Mouse (Mus musculus) kidney, adult 2 months (tissue): ENCODE measurements at regions not wholly inside any gene's neighbourhood (a gene's known extent, or its start where the extent isn't known, plus 50 kb on each side); places are given as distances from the start of the nearest gene placed in this dataset.

Experiments used
- DNase-seq: peaks from one replicate; pipeline ENCODE4 v3.0.0; 2021
- H3K27ac ChIP-seq: fragments of 200-500 bp; 2 replicates; pipeline ENCODE4 v1.5.1; 2012; ENCODE audit warnings: low read depth, low read length, control low read depth, inconsistent platforms; ENCODE audit not compliant: insufficient read depth
- H3K27me3 ChIP-seq: fragments of 200-500 bp; replicated peaks from 2 replicates; pipeline ENCODE4 v1.6.1; 2012; ENCODE audit warnings: mild to moderate bottlenecking, moderate library complexity, low read length, inconsistent platforms; ENCODE audit not compliant: control insufficient read depth, insufficient read depth
- H3K36me3 ChIP-seq: fragments of 200-500 bp; 2 replicates; pipeline ENCODE4 v1.6.1; 2012; ENCODE audit warnings: mild to moderate bottlenecking, moderate library complexity, low read length, inconsistent platforms; ENCODE audit not compliant: control insufficient read depth, insufficient read depth
- H3K4me1 ChIP-seq: fragments of 200-500 bp; 2 replicates; pipeline ENCODE4 v1.6.1; 2011; ENCODE audit warnings: low read length; ENCODE audit not compliant: control insufficient read depth, insufficient read depth
- H3K4me3 ChIP-seq: fragments of 200-500 bp; 2 replicates; pipeline ENCODE4 v1.5.1; 2011; ENCODE audit warnings: mild to moderate bottlenecking, low read depth, low read length, control low read depth; ENCODE audit not compliant: insufficient read depth
- CTCF ChIP-seq: fragments of 200-500 bp; conservative IDR thresholded peaks from 2 replicates; pipeline ENCODE4 v1.5.1; 2011; ENCODE audit warnings: low read depth, mild to moderate bottlenecking, control low read depth, low read length, moderate library complexity, mixed read lengths; ENCODE audit not compliant: insufficient read depth, insufficient read length
- POLR2A ChIP-seq: fragments of 200-500 bp; IDR thresholded peaks from one replicate; pipeline ENCODE4 v1.6.1; 2011; ENCODE audit warnings: low read depth, low read length, control low read depth
- WGBS: fragments of 180-500 bp; shearing (Covaris S2); methylation state at CpG from one replicate; pipeline ENCODE4 v1.1.7; 2018; 5-methylcytosine and 5-hydroxymethylcytosine counted together

DNA sequence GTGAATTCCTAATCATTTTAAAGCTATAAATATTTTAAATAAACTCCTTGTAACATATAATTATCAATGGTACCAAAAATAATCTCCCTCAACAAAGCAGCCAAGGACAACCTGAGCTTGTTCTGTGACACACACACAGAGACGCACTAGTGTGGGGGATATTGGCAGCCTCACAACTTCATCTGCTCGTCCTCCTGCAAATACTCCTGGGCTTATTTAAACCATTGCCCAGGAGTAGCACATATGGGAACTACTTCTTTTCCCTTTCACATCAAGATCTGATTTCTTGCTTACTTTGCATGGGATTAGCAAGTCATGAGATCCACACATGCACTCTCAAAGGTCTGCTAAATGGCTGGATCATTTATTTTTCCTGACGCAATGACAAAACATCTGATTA, 277.7 kb upstream of the Lmcd1 start:
- Histone ChIP-seq H3K36me3 (no peaks in the 10 kb centered on the region), H3K27ac (no peak overlapping the region), H3K27me3 (no peaks in the 10 kb centered on the region), H3K4me1 (no peaks in the 10 kb centered on the region), H3K4me3 (no peak overlapping the region)
- WGBS, result 81% methylated on average over 3 of the region's 3 CpGs
- no peak for DNase-seq
- no peak for TF ChIP-seq CTCF
- no peak for TF ChIP-seq POLR2A

DNA sequence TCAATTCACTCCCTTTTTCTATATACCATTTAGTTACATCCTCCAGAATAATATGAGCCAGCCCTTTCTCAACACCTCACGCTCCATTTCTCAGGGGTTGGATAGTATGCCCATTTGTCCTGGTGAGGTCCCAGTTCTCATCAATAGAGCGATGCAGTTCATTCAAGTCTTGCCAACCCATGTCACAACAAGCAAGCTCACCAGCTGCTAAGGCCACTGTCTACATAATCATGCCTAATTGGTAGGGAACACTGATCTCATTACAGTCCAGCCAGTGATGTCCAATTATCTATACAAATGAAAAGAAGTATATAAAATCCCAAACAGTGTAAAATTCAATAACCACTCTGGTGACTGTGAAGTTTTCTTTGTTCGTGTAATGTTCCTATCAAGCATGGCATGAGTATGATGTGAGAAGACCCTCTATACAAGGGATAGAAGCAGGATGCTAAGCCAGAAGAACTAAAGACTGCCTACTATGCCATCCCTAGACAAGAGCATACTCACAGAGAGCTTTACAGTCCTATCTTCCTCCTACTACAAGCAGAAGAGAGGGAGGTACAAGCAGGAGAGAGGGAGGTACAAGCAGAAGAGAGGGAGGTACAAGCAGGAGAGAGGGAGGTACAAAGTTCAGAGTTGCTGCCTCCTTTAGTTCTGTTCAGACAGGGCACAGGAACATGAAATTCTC, 269.6 kb upstream of the Lmcd1 start:
- DNase-seq, result no peak
- TF ChIP-seq POLR2A (no peak), CTCF (no peak)
- Histone ChIP-seq H3K27ac (no peak overlapping the region), H3K36me3 (no peaks in the 10 kb centered on the region), H3K27me3 (no peaks in the 10 kb centered on the region), H3K4me3 (no peak overlapping the region), H3K4me1 (no peaks in the 10 kb centered on the region)
- 92% methylated on average over 3 of the region's 3 CpGs for WGBS

DNA sequence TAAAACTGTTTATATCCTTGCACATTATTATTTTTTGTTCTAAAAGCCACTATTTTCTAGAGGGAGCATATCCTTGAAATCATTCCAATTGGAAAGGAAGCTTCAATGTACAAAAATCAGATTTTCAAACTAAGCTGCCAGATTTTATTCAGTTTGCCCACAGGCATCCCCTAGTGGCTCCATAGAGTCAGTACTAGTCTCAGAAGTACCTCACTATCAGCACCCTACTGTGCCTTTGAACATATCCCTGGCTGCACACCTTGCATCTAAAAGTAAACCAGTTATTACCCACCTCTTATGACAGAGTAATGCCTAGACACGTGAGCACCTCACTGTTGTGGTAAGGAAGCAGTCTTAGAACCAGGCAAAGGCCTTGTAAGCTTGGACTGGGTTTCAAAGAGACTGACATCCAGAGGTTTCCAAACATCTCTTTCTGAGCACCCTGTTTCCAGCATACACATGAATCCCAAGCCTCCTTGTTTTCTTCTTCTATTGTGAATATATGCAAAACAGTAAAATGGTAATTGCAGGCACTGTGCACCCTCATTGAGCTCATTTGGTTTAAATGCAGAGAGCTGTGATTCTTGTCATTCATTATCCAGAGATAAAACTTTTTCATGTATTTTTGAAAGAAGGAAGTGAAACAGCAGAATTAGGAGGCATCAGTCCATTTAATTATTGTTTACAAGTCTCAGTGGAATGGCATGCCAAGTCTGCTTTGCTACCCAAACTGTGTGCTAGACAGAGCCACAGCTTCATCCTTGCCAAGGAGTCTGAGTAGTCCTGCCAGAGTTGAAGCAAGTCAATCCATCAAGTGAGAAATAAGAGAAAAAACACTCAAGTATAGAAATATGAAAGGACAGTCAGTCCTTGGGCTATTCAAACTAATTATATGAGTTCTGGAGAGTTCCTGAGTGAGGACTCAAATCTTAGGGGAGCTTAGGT, 247.0 kb upstream of the Lmcd1 start:
- Histone ChIP-seq H3K27me3 (no peaks in the 10 kb centered on the region; the same call in 1 of the 2 replicates), H3K4me3 (no peak overlapping the region), H3K36me3 (no peaks in the 10 kb centered on the region), H3K4me1 (no peaks in the 10 kb centered on the region), H3K27ac (no peak overlapping the region)
- WGBS, result 59% methylated on average over 1 of the region's 1 CpGs
- no peak for DNase-seq
- TF ChIP-seq POLR2A (no peak), CTCF (no peak)

DNA sequence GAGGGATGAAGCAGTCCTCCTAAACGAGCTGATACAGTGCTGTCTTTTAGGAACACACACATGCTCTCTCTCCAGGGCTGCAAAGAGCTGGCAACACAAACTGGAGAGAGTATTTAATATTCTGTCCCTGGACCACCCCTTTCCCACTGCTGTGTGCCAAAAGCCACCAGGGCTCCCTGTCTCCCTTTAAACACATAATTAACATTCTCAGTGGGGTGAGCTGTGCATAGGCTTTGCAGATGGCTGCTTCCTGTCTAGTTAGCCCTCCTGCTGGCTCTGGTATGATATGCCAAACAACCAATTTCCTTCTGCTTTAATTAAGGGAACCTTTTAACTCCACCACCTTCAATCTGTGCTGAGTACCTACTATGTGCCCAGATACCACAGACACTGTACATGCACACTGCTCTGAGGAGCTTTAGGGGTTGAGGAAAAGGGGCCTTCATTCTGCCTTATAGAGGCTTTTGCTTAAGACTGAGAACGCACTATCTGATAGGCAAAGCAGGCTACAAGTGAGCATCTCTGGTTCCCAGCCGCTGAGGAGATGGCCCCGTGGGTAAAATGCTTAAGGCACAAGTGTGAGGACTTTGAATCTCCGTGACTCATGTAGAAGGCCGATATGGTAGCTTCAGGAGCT, 222.9 kb upstream of the Lmcd1 start:
- no peak overlapping the region for H3K4me3 ChIP-seq
- H3K27ac ChIP-seq, result no peak overlapping the region
- DNase-seq, result no peak
- 85% methylated on average over 6 of the region's 6 CpGs for WGBS
- no peaks in the 10 kb centered on the region; the same call in 1 of the 2 replicates for H3K27me3 ChIP-seq
- H3K4me1 ChIP-seq, result no peaks in the 10 kb centered on the region
- TF ChIP-seq POLR2A, result no peak
- no peak for TF ChIP-seq CTCF
- no peaks in the 10 kb centered on the region for H3K36me3 ChIP-seq

DNA sequence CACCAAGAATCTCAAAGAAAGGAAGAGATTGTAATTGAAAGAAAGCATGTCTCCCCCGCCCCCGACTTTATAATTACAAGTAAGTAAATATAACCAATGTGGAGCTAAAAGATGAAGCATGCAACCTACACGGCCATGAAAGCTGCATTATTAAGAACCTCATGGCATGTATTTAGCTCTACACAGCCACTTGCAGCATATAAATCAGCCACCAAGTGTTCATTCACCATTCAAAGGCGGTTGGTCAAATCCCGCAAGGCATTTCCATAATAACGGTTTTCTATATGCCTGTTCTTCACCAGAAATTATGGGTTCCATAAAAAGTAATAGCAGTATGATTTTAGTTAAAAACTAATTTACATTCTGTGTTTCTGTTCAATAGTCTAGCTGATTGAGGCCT, 221.4 kb upstream of the Lmcd1 start:
- Histone ChIP-seq H3K27me3 (no peaks in the 10 kb centered on the region; the same call in 1 of the 2 replicates), H3K36me3 (no peaks in the 10 kb centered on the region), H3K4me1 (no peaks in the 10 kb centered on the region), H3K27ac (no peak overlapping the region), H3K4me3 (no peak overlapping the region)
- WGBS, result 86% methylated on average over 6 of the region's 6 CpGs
- TF ChIP-seq CTCF, result no peak
- TF ChIP-seq POLR2A, result no peak
- DNase-seq, result no peak

DNA sequence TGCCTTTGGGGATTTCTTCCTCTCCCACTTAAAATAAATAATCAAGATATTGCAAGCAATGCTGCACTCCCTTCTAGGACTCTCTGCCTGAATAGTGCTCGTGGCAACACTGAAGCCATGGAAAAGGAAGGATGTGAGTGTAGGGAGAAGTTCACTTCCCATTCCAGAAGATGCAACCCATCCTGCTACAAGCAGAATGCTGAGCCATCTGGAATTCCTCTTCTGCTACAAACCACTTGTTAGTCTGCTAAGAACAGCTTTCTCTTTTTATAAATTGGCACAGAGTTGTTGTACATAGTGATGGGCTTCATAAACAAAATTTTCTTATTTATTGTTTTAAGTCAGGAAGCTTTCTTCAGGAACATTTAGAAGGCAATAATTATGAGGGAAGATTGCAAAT, 215.7 kb upstream of the Lmcd1 start:
- TF ChIP-seq POLR2A (no peak), CTCF (no peak)
- Histone ChIP-seq H3K27me3 (no peaks in the 10 kb centered on the region), H3K36me3 (no peaks in the 10 kb centered on the region), H3K27ac (no peak overlapping the region), H3K4me3 (no peak overlapping the region), H3K4me1 (no peaks in the 10 kb centered on the region)
- DNase-seq, result no peak
- 32% methylated on average over 1 of the region's 1 CpGs for WGBS

DNA sequence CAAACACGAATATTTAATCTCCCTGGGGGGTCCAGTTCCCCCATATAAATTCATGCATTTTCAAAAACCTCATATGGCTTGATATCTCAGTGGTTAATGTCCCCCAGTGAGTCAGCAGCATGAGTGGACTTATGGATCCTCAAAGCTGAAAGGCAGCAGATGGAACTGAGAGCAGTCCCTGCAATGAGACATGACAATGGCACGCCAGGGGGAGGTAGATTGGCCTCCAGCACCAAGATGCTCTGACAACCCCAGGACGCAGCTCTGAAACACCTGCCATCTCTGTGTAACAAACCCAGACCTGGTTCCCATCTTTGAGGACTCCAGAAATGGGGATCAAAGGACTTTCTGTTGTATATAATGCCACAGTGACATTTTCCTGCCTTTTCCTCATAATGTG, 210.6 kb upstream of the Lmcd1 start:
- H3K36me3 ChIP-seq, result no peaks in the 10 kb centered on the region
- DNase-seq, result no peak
- H3K4me1 ChIP-seq, result no peaks in the 10 kb centered on the region
- WGBS, result 68% methylated on average over 3 of the region's 3 CpGs
- no peak overlapping the region for H3K27ac ChIP-seq
- H3K27me3 ChIP-seq, result no peaks in the 10 kb centered on the region
- TF ChIP-seq POLR2A (no peak), CTCF (no peak)
- H3K4me3 ChIP-seq, result no peak overlapping the region
